In the genomic region with DNA sequence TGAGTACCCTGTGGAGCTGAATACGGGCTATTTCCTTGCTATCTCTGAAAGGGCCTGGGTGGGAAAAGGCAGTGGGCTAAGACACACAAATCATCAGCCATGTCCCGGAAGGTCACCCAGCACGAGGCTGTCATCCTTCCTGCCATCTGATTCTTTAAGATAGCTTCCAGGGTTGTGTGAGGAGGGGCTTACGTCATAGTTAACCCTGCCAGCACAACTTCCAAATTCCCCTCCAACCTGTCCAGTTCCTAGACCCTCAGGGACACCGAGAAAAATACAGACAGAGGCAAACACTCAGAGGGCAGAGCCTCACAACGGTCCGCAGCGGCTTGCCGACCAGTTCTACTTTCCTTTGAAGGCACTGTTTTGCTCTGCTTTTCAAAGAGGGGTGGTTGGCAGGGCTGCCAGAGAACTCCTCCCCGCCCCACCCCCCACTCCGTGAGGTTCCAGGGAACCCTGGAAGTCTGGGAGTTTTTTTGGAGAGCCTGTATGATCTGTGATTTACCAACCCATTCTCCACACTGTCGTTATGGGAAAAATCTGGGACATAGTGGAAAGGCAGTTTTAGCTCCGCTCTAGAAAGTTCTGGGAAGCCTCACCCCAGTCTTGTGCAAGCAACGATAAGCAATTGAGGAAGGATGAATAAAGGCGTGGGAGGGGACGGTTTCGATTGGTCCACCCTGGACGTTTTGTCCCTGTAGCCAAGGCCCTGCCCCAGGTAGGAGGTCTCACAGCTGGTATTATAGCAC, we compare ENCODE assay signal across 8 mouse cellular contexts. TPM values are rescaled to one million over a fixed set of nuclear protein-coding genes. Genes with fewer than 3 reads are reported as not detected.
A peak's percentile ranks its signal among the peaks of the same experiment; 100 is the strongest.
DNase-seq lines count a peak whose midpoint lies in the region; ATAC-seq lines count a peak whose summit lies in the region.

No protein-coding gene starts in this region.

- ATAC-seq in hindbrain, embryonic 12.5 days (ENCODE audit: low FRiP score), result no peak
- ATAC-seq in hindbrain, embryonic 13.5 days (ENCODE audit: low FRiP score), result no peak
- ATAC-seq in embryonic facial prominence, embryonic 11.5 days (replicated peaks; ENCODE audit: insufficient number of reproducible peaks, low FRiP score, low TSS enrichment, low read depth), result no peak
- peak; percentile 63 for ATAC-seq in intestine, embryonic 15.5 days
- no peak for ATAC-seq in midbrain, embryonic 14.5 days (ENCODE audit: low FRiP score, low TSS enrichment)
- no peak for ATAC-seq in CD4-positive, CD25-positive, alpha-beta regulatory T cell, adult 4 months

- H3K4me2 ChIP-seq in hindbrain, embryonic 12.5 days (replicated peaks), result peak overlapping the region; percentile 25; the same call in 1 of the 2 replicates
- no peak overlapping the region for H3K4me2 ChIP-seq in hindbrain, embryonic 13.5 days
- no peak overlapping the region for H3K4me2 ChIP-seq in embryonic facial prominence, embryonic 11.5 days (ENCODE audit: low read depth, low read length)
- peak overlapping the region; percentile 81 for H3K4me2 ChIP-seq in intestine, embryonic 15.5 days (replicated peaks)
- peak overlapping the region; percentile 17; the same call in 1 of the 2 replicates for H3K4me2 ChIP-seq in midbrain, embryonic 14.5 days (ENCODE audit: low read length)

- no peak overlapping the region for H3K27ac ChIP-seq in hindbrain, embryonic 12.5 days
- H3K27ac ChIP-seq in hindbrain, embryonic 13.5 days, result no peak overlapping the region
- H3K27ac ChIP-seq in embryonic facial prominence, embryonic 11.5 days (replicated peaks; ENCODE audit: low read depth, low read length), result no peak overlapping the region
- H3K27ac ChIP-seq in intestine, embryonic 15.5 days, result peak overlapping the region; percentile 83
- H3K27ac ChIP-seq in midbrain, embryonic 14.5 days (replicated peaks; ENCODE audit: low read depth, low read length), result no peak overlapping the region

- H3K4me1 ChIP-seq in hindbrain, embryonic 12.5 days, result peaks cover 25% of the 10 kb centered on the region
- peaks cover 23% of the 10 kb centered on the region for H3K4me1 ChIP-seq in hindbrain, embryonic 13.5 days (replicated peaks)
- H3K4me1 ChIP-seq in embryonic facial prominence, embryonic 11.5 days (ENCODE audit: control insufficient read depth, insufficient read depth, low read length), result no peaks in the 10 kb centered on the region
- peaks cover 40% of the 10 kb centered on the region for H3K4me1 ChIP-seq in intestine, embryonic 15.5 days (replicated peaks)
- H3K4me1 ChIP-seq in midbrain, embryonic 14.5 days (ENCODE audit: control insufficient read depth, insufficient read depth, low read length), result peaks cover 15% of the 10 kb centered on the region

- no peak overlapping the region for H3K9ac ChIP-seq in hindbrain, embryonic 12.5 days
- H3K9ac ChIP-seq in hindbrain, embryonic 13.5 days, result no peak overlapping the region
- 0 out of 2 replicates have a peak overlapping the region, but pooled peaks have one; percentile 18 for H3K9ac ChIP-seq in embryonic facial prominence, embryonic 11.5 days (replicated peaks; ENCODE audit: low read length)
- H3K9ac ChIP-seq in intestine, embryonic 15.5 days, result peak overlapping the region; percentile 57
- no peak overlapping the region for H3K9ac ChIP-seq in midbrain, embryonic 14.5 days (replicated peaks; ENCODE audit: low read length)

- H3K36me3 ChIP-seq in hindbrain, embryonic 12.5 days, result 0 out of 2 replicates have a peak, but pooled peaks cover 3% of the 10 kb centered on the region
- no peaks in the 10 kb centered on the region for H3K36me3 ChIP-seq in hindbrain, embryonic 13.5 days
- no peaks in the 10 kb centered on the region for H3K36me3 ChIP-seq in embryonic facial prominence, embryonic 11.5 days (replicated peaks; ENCODE audit: control insufficient read depth, insufficient read depth, low read depth, low read length)
- H3K36me3 ChIP-seq in intestine, embryonic 15.5 days, result 0 out of 2 replicates have a peak, but pooled peaks cover 6% of the 10 kb centered on the region
- no peaks in the 10 kb centered on the region for H3K36me3 ChIP-seq in midbrain, embryonic 14.5 days (ENCODE audit: control insufficient read depth, insufficient read depth, low read length)

- 28% methylated on average over 18 of the region's 18 CpGs for WGBS in hindbrain, embryonic 12.5 days
- 23% methylated on average over 18 of the region's 18 CpGs for WGBS in hindbrain, embryonic 13.5 days
- WGBS in embryonic facial prominence, embryonic 11.5 days, result 43% methylated on average over 18 of the region's 18 CpGs
- 27% methylated on average over 18 of the region's 18 CpGs for WGBS in intestine, embryonic 15.5 days
- WGBS in midbrain, embryonic 14.5 days, result 29% methylated on average over 18 of the region's 18 CpGs

- peaks cover 26% of the 10 kb centered on the region for H3K27me3 ChIP-seq in hindbrain, embryonic 12.5 days
- H3K27me3 ChIP-seq in hindbrain, embryonic 13.5 days, result peaks cover 14% of the 10 kb centered on the region
- no peaks in the 10 kb centered on the region for H3K27me3 ChIP-seq in embryonic facial prominence, embryonic 11.5 days (ENCODE audit: control insufficient read depth, insufficient read depth, low read length)
- H3K27me3 ChIP-seq in intestine, embryonic 15.5 days (replicated peaks), result no peaks in the 10 kb centered on the region
- H3K27me3 ChIP-seq in midbrain, embryonic 14.5 days (ENCODE audit: control insufficient read depth, insufficient read depth, low read length), result no peaks in the 10 kb centered on the region

- DNase-seq in embryonic facial prominence, embryonic 11.5 days (ENCODE audit: low spot score), result no peak
- DNase-seq in midbrain, embryonic 14.5 days, result no peak
- no peak for DNase-seq in cerebellum, adult 11-12 months
- no peak for DNase-seq in cerebellum, adult 8-10 months

- H3K9me3 ChIP-seq in hindbrain, embryonic 12.5 days (replicated peaks), result no peaks in the 10 kb centered on the region
- no peaks in the 10 kb centered on the region for H3K9me3 ChIP-seq in hindbrain, embryonic 13.5 days
- H3K9me3 ChIP-seq in embryonic facial prominence, embryonic 11.5 days (replicated peaks; ENCODE audit: control insufficient read depth, low read length), result no peaks in the 10 kb centered on the region
- H3K9me3 ChIP-seq in intestine, embryonic 15.5 days, result no peaks in the 10 kb centered on the region
- no peaks in the 10 kb centered on the region for H3K9me3 ChIP-seq in midbrain, embryonic 14.5 days (ENCODE audit: control insufficient read depth, low read length)

- no peak overlapping the region for H3K4me3 ChIP-seq in hindbrain, embryonic 12.5 days
- H3K4me3 ChIP-seq in hindbrain, embryonic 13.5 days, result no peak overlapping the region
- no peak overlapping the region for H3K4me3 ChIP-seq in embryonic facial prominence, embryonic 11.5 days (ENCODE audit: low read depth, low read length)
- H3K4me3 ChIP-seq in intestine, embryonic 15.5 days (replicated peaks), result peak overlapping the region; percentile 53
- no peak overlapping the region for H3K4me3 ChIP-seq in midbrain, embryonic 14.5 days (replicated peaks; ENCODE audit: low read depth, low read length)

RNA-seq across cellular contexts. Expression of a gene that starts 1.9 kb away (rescaled TPM):
- polyA plus RNA-seq in hindbrain, embryonic 12.5 days (2016; fragmentation: Nextera tagmentation; extraction: Ambion mirVana), result 2.0 and 2.3 TPM in 2 replicates
- 1.8 and 2.1 TPM in 2 replicates for polyA plus RNA-seq in hindbrain, embryonic 13.5 days (2015; fragmentation: Nextera tagmentation; extraction: Ambion mirVana)
- polyA plus RNA-seq in embryonic facial prominence, embryonic 11.5 days (2014; fragmentation: Nextera tagmentation; extraction: Ambion mirVana), result 0.49 and 0.79 TPM in 2 replicates
- 11.4 and 14.2 TPM in 2 replicates for polyA plus RNA-seq in intestine, embryonic 15.5 days (2015; fragmentation: Nextera tagmentation; extraction: Ambion mirVana)
- 0.58 and 0.82 TPM in 2 replicates for polyA plus RNA-seq in midbrain, embryonic 14.5 days (2014; fragmentation: Nextera tagmentation; extraction: Ambion mirVana)
- not detected for polyA plus RNA-seq in CD4-positive, CD25-positive, alpha-beta regulatory T cell, adult 4 months (2017; shearing (Covaris generic))

RNA-seq across cellular contexts. Expression of a gene that starts 19.7 kb away (rescaled TPM):
- polyA plus RNA-seq in hindbrain, embryonic 12.5 days (2016; fragmentation: Nextera tagmentation; extraction: Ambion mirVana), result not detected in 2 replicates
- not detected in 2 replicates for polyA plus RNA-seq in hindbrain, embryonic 13.5 days (2015; fragmentation: Nextera tagmentation; extraction: Ambion mirVana)
- polyA plus RNA-seq in embryonic facial prominence, embryonic 11.5 days (2014; fragmentation: Nextera tagmentation; extraction: Ambion mirVana), result not detected in 2 replicates
- polyA plus RNA-seq in intestine, embryonic 15.5 days (2015; fragmentation: Nextera tagmentation; extraction: Ambion mirVana), result not detected in 2 replicates
- not detected in 2 replicates for polyA plus RNA-seq in midbrain, embryonic 14.5 days (2014; fragmentation: Nextera tagmentation; extraction: Ambion mirVana)
- not detected for polyA plus RNA-seq in CD4-positive, CD25-positive, alpha-beta regulatory T cell, adult 4 months (2017; shearing (Covaris generic))

RNA-seq across cellular contexts. Expression of a gene that starts 20.6 kb away (rescaled TPM):
- polyA plus RNA-seq in hindbrain, embryonic 12.5 days (2016; fragmentation: Nextera tagmentation; extraction: Ambion mirVana), result 17.1 and 20.1 TPM in 2 replicates
- 25.2 and 25.5 TPM in 2 replicates for polyA plus RNA-seq in hindbrain, embryonic 13.5 days (2015; fragmentation: Nextera tagmentation; extraction: Ambion mirVana)
- polyA plus RNA-seq in embryonic facial prominence, embryonic 11.5 days (2014; fragmentation: Nextera tagmentation; extraction: Ambion mirVana), result 11.5 and 12.5 TPM in 2 replicates
- 18.5 and 20.7 TPM in 2 replicates for polyA plus RNA-seq in intestine, embryonic 15.5 days (2015; fragmentation: Nextera tagmentation; extraction: Ambion mirVana)
- 21.8 and 25.5 TPM in 2 replicates for polyA plus RNA-seq in midbrain, embryonic 14.5 days (2014; fragmentation: Nextera tagmentation; extraction: Ambion mirVana)
- 10 to 100 TPM; 12.8 to 15.4 TPM for polyA plus RNA-seq in CD4-positive, CD25-positive, alpha-beta regulatory T cell, adult 4 months (2017; shearing (Covaris generic))

RNA-seq across cellular contexts. Expression of a gene that starts 26.9 kb away (rescaled TPM):
- 7.3 and 7.9 TPM in 2 replicates for polyA plus RNA-seq in hindbrain, embryonic 12.5 days (2016; fragmentation: Nextera tagmentation; extraction: Ambion mirVana)
- 12.4 and 13.3 TPM in 2 replicates for polyA plus RNA-seq in hindbrain, embryonic 13.5 days (2015; fragmentation: Nextera tagmentation; extraction: Ambion mirVana)
- polyA plus RNA-seq in embryonic facial prominence, embryonic 11.5 days (2014; fragmentation: Nextera tagmentation; extraction: Ambion mirVana), result 3.5 and 4.3 TPM in 2 replicates
- 1.9 and 2.2 TPM in 2 replicates for polyA plus RNA-seq in intestine, embryonic 15.5 days (2015; fragmentation: Nextera tagmentation; extraction: Ambion mirVana)
- 16.7 and 26.1 TPM in 2 replicates for polyA plus RNA-seq in midbrain, embryonic 14.5 days (2014; fragmentation: Nextera tagmentation; extraction: Ambion mirVana)
- polyA plus RNA-seq in CD4-positive, CD25-positive, alpha-beta regulatory T cell, adult 4 months (2017; shearing (Covaris generic)), result not detected

RNA-seq across cellular contexts. Expression of a gene that starts 35.5 kb away (rescaled TPM):
- 125 and 135 TPM in 2 replicates for polyA plus RNA-seq in hindbrain, embryonic 12.5 days (2016; fragmentation: Nextera tagmentation; extraction: Ambion mirVana)
- 121 and 122 TPM in 2 replicates for polyA plus RNA-seq in hindbrain, embryonic 13.5 days (2015; fragmentation: Nextera tagmentation; extraction: Ambion mirVana)
- polyA plus RNA-seq in embryonic facial prominence, embryonic 11.5 days (2014; fragmentation: Nextera tagmentation; extraction: Ambion mirVana), result 96.7 and 101 TPM in 2 replicates
- polyA plus RNA-seq in intestine, embryonic 15.5 days (2015; fragmentation: Nextera tagmentation; extraction: Ambion mirVana), result 67.2 and 70.5 TPM in 2 replicates
- 72.6 and 95.5 TPM in 2 replicates for polyA plus RNA-seq in midbrain, embryonic 14.5 days (2014; fragmentation: Nextera tagmentation; extraction: Ambion mirVana)
- 100 to 1,000 TPM in 1 of 2 experiments, 10 to 100 TPM in 1; 98.3 to 137 TPM for polyA plus RNA-seq in CD4-positive, CD25-positive, alpha-beta regulatory T cell, adult 4 months (2017; shearing (Covaris generic))

Comparison
In these comparisons a context has a peak if more than half of its experiments do, and no peak if none do; other contexts are left out.
1. H3K4me2 ChIP-seq: peak in hindbrain, embryonic 12.5 days (single experiment), intestine, embryonic 15.5 days (single experiment) and midbrain, embryonic 14.5 days (single experiment); none in hindbrain, embryonic 13.5 days (single experiment) and embryonic facial prominence, embryonic 11.5 days (single experiment).
2. H3K9ac ChIP-seq: peak in embryonic facial prominence, embryonic 11.5 days (single experiment) and intestine, embryonic 15.5 days (single experiment); none in hindbrain, embryonic 12.5 days (single experiment), hindbrain, embryonic 13.5 days (single experiment) and midbrain, embryonic 14.5 days (single experiment).